In genomic region chr7:57591578-57592431, GRCm38 (mm10) we compare ENCODE assay signal across 9 mouse cellular contexts.
DNase-seq lines count a peak whose midpoint lies in the region; ATAC-seq and TF ChIP-seq lines count a peak whose summit lies in the region.
"Had no signal": no experiment of that assay in that cellular context is flagged by ENCODE, and none has a peak within 500 bp of the region (broad histone marks: within the 10 kb centered on the region; RNA-seq: fewer than 3 reads in every experiment).

No protein-coding gene starts in this region.

- under 1% methylated on average over 54 of the region's 56 CpGs for WGBS in heart, embryonic 10.5 days
- WGBS in forebrain, embryonic 13.5 days: under 1% methylated on average over 56 of the region's 56 CpGs
- 0% methylated on average over 56 of the region's 56 CpGs for WGBS in hindbrain, embryonic 16.5 days
- under 1% methylated on average over 56 of the region's 56 CpGs for WGBS in limb, embryonic 10.5 days

- H3ac ChIP-seq in myocyte (ENCODE audit: control insufficient read depth, insufficient read length): no peak overlapping the region

- peaks cover 13% of the 10 kb centered on the region for H3K4me1 ChIP-seq in heart, embryonic 10.5 days
- 0 out of 2 replicates have a peak, but pooled peaks cover 15% of the 10 kb centered on the region for H3K4me1 ChIP-seq in forebrain, embryonic 13.5 days
- H3K4me1 ChIP-seq in hindbrain, embryonic 16.5 days (ENCODE audit: control insufficient read depth, insufficient read depth, low read depth, low read length): peaks cover 6% of the 10 kb centered on the region; the same call in 1 of the 2 replicates
- peaks cover 17% of the 10 kb centered on the region for H3K4me1 ChIP-seq in limb, embryonic 10.5 days

- no peaks in the 10 kb centered on the region for H3K36me3 ChIP-seq in heart, embryonic 10.5 days
- H3K36me3 ChIP-seq in forebrain, embryonic 13.5 days (ENCODE audit: poor library complexity, severe bottlenecking): no peaks in the 10 kb centered on the region
- H3K36me3 ChIP-seq in hindbrain, embryonic 16.5 days (ENCODE audit: control insufficient read depth, insufficient read depth, low read length): no peaks in the 10 kb centered on the region
- H3K36me3 ChIP-seq in limb, embryonic 10.5 days: no peaks in the 10 kb centered on the region
- no peaks in the 10 kb centered on the region for H3K36me3 ChIP-seq in myocyte (ENCODE audit: control insufficient read depth, insufficient read depth)

- H3K9me3 ChIP-seq in heart, embryonic 10.5 days: no peaks in the 10 kb centered on the region
- no peaks in the 10 kb centered on the region for H3K9me3 ChIP-seq in forebrain, embryonic 13.5 days (replicated peaks)
- H3K9me3 ChIP-seq in hindbrain, embryonic 16.5 days (ENCODE audit: control insufficient read depth, low read length): no peaks in the 10 kb centered on the region
- no peaks in the 10 kb centered on the region for H3K9me3 ChIP-seq in limb, embryonic 10.5 days (replicated peaks)

- H3K9ac ChIP-seq in forebrain, embryonic 13.5 days: peak overlapping the region; percentile 79
- H3K9ac ChIP-seq in hindbrain, embryonic 16.5 days (ENCODE audit: low read depth, low read length): peak overlapping the region; percentile 91

- H3K27me3 ChIP-seq in heart, embryonic 10.5 days (ENCODE audit: insufficient read depth, poor library complexity, severe bottlenecking): peaks cover 34% of the 10 kb centered on the region
- peaks cover 13% of the 10 kb centered on the region for H3K27me3 ChIP-seq in forebrain, embryonic 13.5 days
- no peaks in the 10 kb centered on the region for H3K27me3 ChIP-seq in hindbrain, embryonic 16.5 days (replicated peaks; ENCODE audit: control insufficient read depth, insufficient read depth, low read length)
- H3K27me3 ChIP-seq in limb, embryonic 10.5 days (ENCODE audit: low read depth, poor library complexity, severe bottlenecking): peaks cover 34% of the 10 kb centered on the region
- no peaks in the 10 kb centered on the region for H3K27me3 ChIP-seq in myocyte (ENCODE audit: control insufficient read depth, insufficient read depth, insufficient read length)
- H3K27me3 ChIP-seq: CH12.LX had no signal

- H3K4me3 ChIP-seq in heart, embryonic 10.5 days: peak overlapping the region; percentile 77
- H3K4me3 ChIP-seq in forebrain, embryonic 13.5 days: peak overlapping the region; percentile 74
- H3K4me3 ChIP-seq in hindbrain, embryonic 16.5 days (ENCODE audit: low read length): peak overlapping the region; percentile 88
- peak overlapping the region; percentile 78 for H3K4me3 ChIP-seq in limb, embryonic 10.5 days
- H3K4me3 ChIP-seq in myocyte: no peak overlapping the region

- no peak for TF ChIP-seq POLR2A in myocyte (IDR thresholded peaks at IDR 0.05; ENCODE audit: insufficient read length, low read depth)

- H3K79me2 ChIP-seq in myocyte (ENCODE audit: control insufficient read depth, insufficient read depth): no peaks in the 10 kb centered on the region

- DNase-seq in heart, embryonic 10.5 days (ENCODE audit: low spot score): peak; percentile 83
- no peak for DNase-seq in heart, adult 8-10 months (ENCODE audit: low spot score)
- DNase-seq in c-Kit-positive CD71-negative TER-119-negative erythroid progenitor cells, embryonic 14.5 days (ENCODE audit: low read depth): peak; percentile 12
- DNase-seq in limb, embryonic 10.5 days (ENCODE audit: low spot score): peak; percentile 85
- peak; percentile 43 for DNase-seq in testis, postnatal 14 days (ENCODE audit: low spot score)

- no peak overlapping the region for H3K27ac ChIP-seq in heart, embryonic 10.5 days
- H3K27ac ChIP-seq in forebrain, embryonic 13.5 days: peak overlapping the region; percentile 76
- H3K27ac ChIP-seq in hindbrain, embryonic 16.5 days (ENCODE audit: low read depth, low read length): peak overlapping the region; percentile 95
- no peak overlapping the region for H3K27ac ChIP-seq in limb, embryonic 10.5 days

- ATAC-seq in forebrain, embryonic 13.5 days: peak; percentile 27
- peak; percentile 41 for ATAC-seq in hindbrain, embryonic 16.5 days

- peak overlapping the region; percentile 93 for H3K4me2 ChIP-seq in forebrain, embryonic 13.5 days
- H3K4me2 ChIP-seq in hindbrain, embryonic 16.5 days (ENCODE audit: low read length): peak overlapping the region; percentile 81
- H3K4me2 ChIP-seq in myocyte (ENCODE audit: low read depth): no peak overlapping the region

TF ChIP-seq in myocyte, 11 proteins besides CTCF, POLR2A, EP300 and RAD21:
- TF ChIP-seq REST (IDR thresholded peaks at IDR 0.05; ENCODE audit: insufficient read depth, insufficient read length): peak; percentile 8
- no peak for TF ChIP-seq E2F4 (IDR thresholded peaks at IDR 0.05; ENCODE audit: insufficient read depth)

Comparison
In these comparisons a context has a peak if more than half of its experiments do, and no peak if none do; other contexts are left out.
1. H3K27ac ChIP-seq: peak in forebrain, embryonic 13.5 days (single experiment) and hindbrain, embryonic 16.5 days (single experiment); none in heart, embryonic 10.5 days (single experiment) and limb, embryonic 10.5 days (single experiment).